Mouse (Mus musculus): Measurements from ENCODE around the gene Unc5c. TPM values are rescaled to one million over a fixed set of nuclear protein-coding genes. Genes with fewer than 3 reads are reported as not detected.

The Unc5c gene
- polyA plus RNA-seq, 1 experiment from 2014 or later = 0.35 TPM

DNA sequence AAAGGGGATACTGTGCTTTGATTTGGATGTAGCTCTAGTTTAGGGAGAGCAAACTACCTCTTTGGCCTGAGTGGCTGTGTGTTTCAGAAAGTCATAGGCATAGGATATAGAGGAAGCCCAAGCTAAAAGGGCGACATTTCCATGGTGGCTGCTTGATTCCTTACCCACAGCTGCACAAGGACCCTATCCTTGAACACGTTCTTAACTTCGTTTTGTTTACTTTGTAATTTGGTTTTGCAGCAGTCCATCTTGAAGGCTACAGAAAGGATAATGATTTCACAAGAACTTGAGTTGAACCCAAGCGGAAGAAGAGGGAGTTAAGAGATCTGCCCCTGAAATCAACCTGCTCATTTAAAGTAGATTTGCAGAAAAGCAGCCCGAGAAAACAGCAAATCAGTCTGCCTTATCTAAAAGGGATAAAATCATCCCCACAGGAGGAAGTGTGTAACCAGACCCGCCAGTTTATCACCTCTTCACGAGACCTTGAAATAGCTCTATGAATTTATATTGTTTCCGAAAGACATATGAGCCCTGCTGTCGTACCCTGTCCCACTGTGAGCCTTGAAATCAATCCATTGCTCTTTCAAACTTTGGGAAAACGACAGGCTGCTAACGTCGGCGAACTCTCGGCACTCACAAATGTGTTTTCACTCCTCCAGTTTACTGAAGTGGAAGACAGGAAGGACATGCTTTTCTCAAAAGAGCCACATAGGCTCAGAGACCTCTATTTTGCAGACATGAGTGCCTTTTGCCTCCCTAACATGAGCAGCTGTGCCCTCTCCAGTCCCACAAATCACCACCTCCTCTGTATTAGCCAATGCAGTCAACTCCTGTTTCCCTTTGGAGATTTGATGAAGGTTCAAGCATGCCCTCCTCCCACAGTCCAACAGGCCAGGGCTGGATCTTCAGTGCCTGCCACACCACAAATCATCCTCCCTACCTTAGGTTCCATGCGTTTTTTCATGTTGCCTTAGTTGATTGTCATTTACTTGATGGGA lies 195.3 kb downstream of the Unc5c start:
- H3K4me2 ChIP-seq = no peak overlapping the region
- WGBS (ENCODE audit: insufficient replicate concordance) = 52% methylated on average over 15 of the region's 15 CpGs
- H3K4me1 ChIP-seq (replicated peaks) = no peaks in the 10 kb centered on the region
- no peak for ATAC-seq (ENCODE audit: low read depth)
- H3K27ac ChIP-seq = no peak overlapping the region
- H3K4me3 ChIP-seq (replicated peaks) = no peak overlapping the region
- H3K9ac ChIP-seq = no peak overlapping the region
- DNase-seq = no peak
- H3K9me3 ChIP-seq (replicated peaks) = no peaks in the 10 kb centered on the region
- no peaks in the 10 kb centered on the region for H3K36me3 ChIP-seq
- no peaks in the 10 kb centered on the region for H3K27me3 ChIP-seq

- DNase-seq (no peak), ATAC-seq (ENCODE audit: low read depth) (no peak)
- WGBS (ENCODE audit: insufficient replicate concordance) = 53% methylated on average over 2 of the region's 2 CpGs
- Histone ChIP-seq H3K27ac (no peak overlapping the region), H3K27me3 (no peaks in the 10 kb centered on the region), H3K4me2 (no peak overlapping the region), H3K4me3 (replicated peaks) (no peak overlapping the region), H3K36me3 (no peaks in the 10 kb centered on the region), H3K9ac (no peak overlapping the region), H3K4me1 (replicated peaks) (no peaks in the 10 kb centered on the region), H3K9me3 (replicated peaks) (no peaks in the 10 kb centered on the region)
Measured at GRCm38 (mm10) chr3:141689113-141689512, 224.1 kb downstream of the Unc5c start.

DNA sequence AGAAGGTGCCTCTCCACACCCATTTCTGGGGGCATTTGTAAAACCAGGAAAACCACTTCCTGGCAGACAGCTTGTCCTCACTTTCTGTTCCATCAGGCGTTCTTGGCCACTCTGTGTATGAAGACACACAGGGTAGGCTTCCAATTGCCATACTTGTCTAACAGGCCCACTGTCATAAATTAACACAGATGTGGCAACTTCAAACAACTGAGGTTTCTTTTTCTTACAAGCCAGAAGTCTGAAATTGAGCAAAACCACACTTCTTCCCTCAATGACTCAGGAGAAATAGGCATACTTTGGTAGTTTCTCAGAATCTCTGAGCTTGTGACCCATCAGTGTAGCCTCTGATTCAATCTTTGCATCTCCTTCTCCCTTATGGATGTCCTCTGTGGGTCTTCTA lies 225.7 kb downstream of the Unc5c start:
- ATAC-seq (ENCODE audit: low read depth) (no peak), DNase-seq (no peak)
- no peak overlapping the region for H3K27ac ChIP-seq
- no peak overlapping the region for H3K4me3 ChIP-seq (replicated peaks)
- no peak overlapping the region for H3K4me2 ChIP-seq
- H3K9me3 ChIP-seq (replicated peaks) = no peaks in the 10 kb centered on the region
- no peaks in the 10 kb centered on the region for H3K4me1 ChIP-seq (replicated peaks)
- no peaks in the 10 kb centered on the region for H3K27me3 ChIP-seq
- H3K36me3 ChIP-seq = no peaks in the 10 kb centered on the region
- 37% methylated on average over 1 of the region's 1 CpGs for WGBS (ENCODE audit: insufficient replicate concordance)
- no peak overlapping the region for H3K9ac ChIP-seq

DNA sequence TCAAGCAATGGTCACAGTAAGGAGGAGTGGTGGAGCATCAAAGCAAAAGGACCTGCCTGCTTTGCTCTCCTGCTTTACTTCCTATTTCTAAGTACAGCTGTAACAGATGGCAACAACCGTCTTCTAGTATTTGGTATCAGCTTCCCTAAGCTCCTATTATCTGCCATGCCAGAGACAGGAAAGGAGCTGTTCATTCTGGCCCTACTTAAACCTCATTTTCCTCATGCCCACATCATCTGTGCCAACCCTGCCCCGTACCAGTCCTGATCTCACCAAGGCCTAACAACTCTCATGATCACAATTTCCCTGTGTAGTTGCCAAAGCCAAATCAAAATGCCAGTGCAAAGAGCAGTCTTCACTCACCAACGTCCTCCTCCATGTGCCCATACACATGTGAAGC lies 226.4 kb downstream of the Unc5c start:
- no peaks in the 10 kb centered on the region for H3K36me3 ChIP-seq
- H3K4me3 ChIP-seq (replicated peaks) = no peak overlapping the region
- no peak overlapping the region for H3K9ac ChIP-seq
- 40% methylated on average over 3 of the region's 3 CpGs for WGBS (ENCODE audit: insufficient replicate concordance)
- no peaks in the 10 kb centered on the region for H3K4me1 ChIP-seq (replicated peaks)
- no peaks in the 10 kb centered on the region for H3K9me3 ChIP-seq (replicated peaks)
- H3K27ac ChIP-seq = no peak overlapping the region
- H3K27me3 ChIP-seq = no peaks in the 10 kb centered on the region
- no peak overlapping the region for H3K4me2 ChIP-seq
- ATAC-seq (ENCODE audit: low read depth) (no peak), DNase-seq (no peak)

DNA sequence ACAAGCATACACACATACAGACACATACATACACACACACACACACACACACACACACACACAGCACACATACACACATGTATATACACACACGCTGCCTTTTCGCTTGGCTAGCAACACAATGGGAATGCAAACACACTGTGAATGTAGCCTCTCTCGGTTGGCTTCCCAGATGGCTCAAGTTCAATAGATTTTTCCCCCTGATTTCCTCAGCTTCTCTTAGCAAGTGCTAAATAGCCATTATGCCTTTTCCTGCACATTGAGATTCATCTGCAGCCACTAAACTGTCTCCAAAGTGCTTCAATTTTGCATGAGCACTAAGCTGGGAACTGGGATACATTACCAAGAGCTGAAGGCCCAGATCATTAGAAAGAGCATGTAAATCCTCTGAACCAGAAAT lies 226.8 kb downstream of the Unc5c start:
- Histone ChIP-seq H3K4me3 (replicated peaks) (no peak overlapping the region), H3K27ac (no peak overlapping the region), H3K27me3 (no peaks in the 10 kb centered on the region), H3K36me3 (no peaks in the 10 kb centered on the region), H3K4me1 (replicated peaks) (no peaks in the 10 kb centered on the region), H3K9me3 (replicated peaks) (no peaks in the 10 kb centered on the region), H3K4me2 (no peak overlapping the region), H3K9ac (no peak overlapping the region)
- DNase-seq = no peak
- 76% methylated on average over 3 of the region's 3 CpGs for WGBS (ENCODE audit: insufficient replicate concordance)
- no peak for ATAC-seq (ENCODE audit: low read depth)

GRCm38 (mm10) chr3:141699177-141699576 lies 234.2 kb downstream of the Unc5c start:
- no peaks in the 10 kb centered on the region for H3K4me1 ChIP-seq (replicated peaks)
- no peaks in the 10 kb centered on the region for H3K27me3 ChIP-seq
- H3K4me3 ChIP-seq (replicated peaks) = no peak overlapping the region
- no peak for DNase-seq
- H3K36me3 ChIP-seq = no peaks in the 10 kb centered on the region
- H3K27ac ChIP-seq = no peak overlapping the region
- H3K4me2 ChIP-seq = no peak overlapping the region
- no peak for ATAC-seq (ENCODE audit: low read depth)
- no peak overlapping the region for H3K9ac ChIP-seq
- no peaks in the 10 kb centered on the region for H3K9me3 ChIP-seq (replicated peaks)

DNA sequence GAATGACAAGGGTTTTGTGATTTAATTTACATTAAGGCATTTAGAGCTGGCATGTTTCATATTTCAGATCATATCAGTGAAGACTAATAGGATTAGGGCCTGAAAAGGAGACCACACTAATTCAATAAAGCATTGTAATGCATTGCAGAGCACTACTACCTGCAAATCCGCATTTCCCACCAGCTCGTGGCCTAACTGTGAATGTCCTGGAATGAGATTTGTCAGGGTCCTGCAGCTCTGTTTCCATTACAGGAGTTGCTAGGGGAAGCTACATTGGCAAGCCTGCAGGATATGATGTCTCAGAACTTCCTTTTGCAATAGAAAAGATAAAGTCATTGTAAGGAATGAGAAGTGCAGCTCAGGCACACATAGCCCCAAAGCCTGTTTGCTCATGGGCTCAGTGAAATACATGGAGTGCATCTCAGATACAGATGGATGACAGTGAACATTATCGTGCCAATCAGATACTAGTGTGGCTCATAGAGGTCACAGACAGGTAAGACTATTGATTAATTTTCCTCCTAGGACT lies 236.4 kb downstream of the Unc5c start:
- H3K9ac ChIP-seq = no peak overlapping the region
- no peaks in the 10 kb centered on the region for H3K27me3 ChIP-seq
- no peaks in the 10 kb centered on the region for H3K4me1 ChIP-seq (replicated peaks)
- no peaks in the 10 kb centered on the region for H3K9me3 ChIP-seq (replicated peaks)
- WGBS (ENCODE audit: insufficient replicate concordance) = 49% methylated on average over 3 of the region's 3 CpGs
- no peaks in the 10 kb centered on the region for H3K36me3 ChIP-seq
- DNase-seq = no peak
- no peak overlapping the region for H3K4me3 ChIP-seq (replicated peaks)
- no peak overlapping the region for H3K4me2 ChIP-seq
- no peak for ATAC-seq (ENCODE audit: low read depth)
- no peak overlapping the region for H3K27ac ChIP-seq

DNA sequence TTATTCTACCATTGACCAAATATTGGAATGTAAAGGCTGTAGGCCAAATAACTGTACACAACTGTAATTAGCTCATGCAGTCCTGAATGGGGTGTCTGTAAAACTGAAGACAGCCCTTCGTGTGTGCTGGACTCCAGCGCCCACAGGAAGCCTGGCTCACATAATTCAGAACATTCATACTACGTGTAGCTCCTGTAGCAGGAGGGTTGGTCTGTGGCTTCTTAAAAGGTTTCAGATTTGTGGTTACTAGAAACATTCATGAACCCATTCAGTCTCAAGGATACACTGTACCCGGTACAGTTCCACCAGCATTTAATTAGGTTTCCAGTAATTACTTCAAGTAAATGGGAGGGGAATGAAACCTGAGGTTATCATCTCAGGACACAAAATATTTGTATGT lies 246.6 kb downstream of the Unc5c start:
- H3K4me1 ChIP-seq (replicated peaks) = no peaks in the 10 kb centered on the region
- H3K27me3 ChIP-seq = no peaks in the 10 kb centered on the region
- no peaks in the 10 kb centered on the region for H3K9me3 ChIP-seq (replicated peaks)
- no peaks in the 10 kb centered on the region for H3K36me3 ChIP-seq
- 52% methylated on average over 4 of the region's 4 CpGs for WGBS (ENCODE audit: insufficient replicate concordance)
- no peak overlapping the region for H3K27ac ChIP-seq
- DNase-seq = no peak
- ATAC-seq (ENCODE audit: low read depth) = no peak
- H3K4me2 ChIP-seq = no peak overlapping the region
- H3K4me3 ChIP-seq (replicated peaks) = no peak overlapping the region
- H3K9ac ChIP-seq = no peak overlapping the region

DNA sequence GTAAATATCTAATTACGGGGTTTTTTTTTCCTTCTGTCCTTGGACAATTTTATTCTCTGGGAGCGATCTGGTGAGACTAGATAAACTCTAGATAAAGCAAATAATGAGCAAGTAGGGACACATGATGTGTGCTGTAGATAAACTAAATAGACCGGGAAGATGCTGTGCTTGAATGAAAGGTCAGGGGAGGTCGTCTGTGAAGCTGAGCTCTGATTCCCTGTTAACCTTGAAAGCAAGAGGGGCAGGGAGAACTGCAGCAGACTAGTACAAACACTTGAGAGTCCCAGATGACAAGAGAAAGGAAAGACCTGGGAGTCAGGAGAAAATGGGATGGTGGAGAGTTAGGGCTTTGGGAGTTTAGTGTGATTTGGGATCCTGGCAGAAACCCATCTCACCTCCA lies 251.4 kb downstream of the Unc5c start:
- H3K4me3 ChIP-seq (replicated peaks) = no peak overlapping the region
- no peak for DNase-seq
- 46% methylated on average over 4 of the region's 4 CpGs for WGBS (ENCODE audit: insufficient replicate concordance)

GRCm38 (mm10) chr3:141719050-141719449 lies 254.0 kb downstream of the Unc5c start:
- Histone ChIP-seq H3K4me2 (no peak overlapping the region), H3K27ac (no peak overlapping the region), H3K4me1 (replicated peaks) (no peaks in the 10 kb centered on the region), H3K4me3 (replicated peaks) (no peak overlapping the region), H3K27me3 (no peaks in the 10 kb centered on the region), H3K9ac (no peak overlapping the region), H3K36me3 (no peaks in the 10 kb centered on the region), H3K9me3 (replicated peaks) (no peaks in the 10 kb centered on the region)
- DNase-seq (no peak), ATAC-seq (ENCODE audit: low read depth) (no peak)
- WGBS (ENCODE audit: insufficient replicate concordance) = 61% methylated on average over 5 of the region's 5 CpGs

More for the DNA sequence above, 251.4 kb downstream of the Unc5c start:
- Histone ChIP-seq H3K27ac (no peak overlapping the region), H3K27me3 (no peaks in the 10 kb centered on the region), H3K36me3 (no peaks in the 10 kb centered on the region), H3K9me3 (replicated peaks) (no peaks in the 10 kb centered on the region), H3K4me2 (no peak overlapping the region), H3K9ac (no peak overlapping the region), H3K4me1 (replicated peaks) (no peaks in the 10 kb centered on the region)
- ATAC-seq (ENCODE audit: low read depth) = no peak

DNA sequence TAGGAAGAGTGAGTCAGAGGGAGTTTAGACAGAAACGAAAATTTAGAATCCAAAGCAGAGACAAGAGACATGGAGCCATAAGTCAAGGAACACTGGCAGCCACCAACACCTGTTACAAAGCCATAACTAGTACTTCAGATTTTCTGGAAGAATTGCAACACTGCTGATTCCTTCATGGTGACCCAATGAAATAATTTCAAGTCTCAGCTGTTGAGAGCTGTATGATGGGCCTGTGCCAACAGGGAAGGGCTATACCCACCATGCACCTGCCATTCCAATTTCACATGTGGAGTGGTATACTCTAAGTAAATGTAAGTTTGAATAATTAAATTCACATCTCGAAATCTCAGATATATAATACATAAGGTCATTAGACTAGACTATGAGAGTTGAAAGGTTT lies 259.5 kb downstream of the Unc5c start:
- 40% methylated on average over 2 of the region's 2 CpGs for WGBS (ENCODE audit: insufficient replicate concordance)
- Histone ChIP-seq H3K4me1 (replicated peaks) (no peaks in the 10 kb centered on the region), H3K4me3 (replicated peaks) (no peak overlapping the region), H3K27ac (no peak overlapping the region), H3K9me3 (replicated peaks) (no peaks in the 10 kb centered on the region), H3K27me3 (no peaks in the 10 kb centered on the region), H3K36me3 (no peaks in the 10 kb centered on the region), H3K4me2 (no peak overlapping the region), H3K9ac (no peak overlapping the region)
- DNase-seq = no peak
- no peak for ATAC-seq (ENCODE audit: low read depth)

DNA sequence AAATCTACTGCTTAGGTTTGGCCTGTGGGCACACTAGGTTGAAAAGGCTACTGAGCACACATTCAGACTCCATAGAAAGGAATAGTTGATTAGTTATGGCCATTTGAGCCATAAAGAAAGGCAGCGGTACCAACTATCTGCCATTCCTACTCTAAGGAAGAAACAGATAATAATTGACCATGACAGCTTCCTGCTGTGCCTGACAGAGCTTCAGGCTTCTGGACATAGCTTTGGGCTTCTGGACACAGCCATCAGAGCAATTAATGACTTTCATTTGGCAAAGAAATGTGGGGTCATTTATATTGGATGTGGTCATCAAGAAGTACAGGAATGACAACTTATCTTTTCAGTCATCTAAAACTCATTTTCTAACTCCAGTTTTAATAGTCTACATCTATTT lies 260.4 kb downstream of the Unc5c start:
- Histone ChIP-seq H3K27ac (no peak overlapping the region), H3K9ac (no peak overlapping the region), H3K4me2 (no peak overlapping the region), H3K36me3 (no peaks in the 10 kb centered on the region), H3K4me1 (replicated peaks) (no peaks in the 10 kb centered on the region), H3K9me3 (replicated peaks) (no peaks in the 10 kb centered on the region), H3K27me3 (no peaks in the 10 kb centered on the region), H3K4me3 (replicated peaks) (no peak overlapping the region)
- 76% methylated on average over 1 of the region's 1 CpGs for WGBS (ENCODE audit: insufficient replicate concordance)
- no peak for DNase-seq
- no peak for ATAC-seq (ENCODE audit: low read depth)
